Mouse (Mus musculus) intestine, embryonic 16.5 days (tissue): ENCODE measurements around the gene Olfr1062. TPM values are rescaled to one million over a fixed set of nuclear protein-coding genes. Genes with fewer than 3 reads are reported as not detected.
A peak's percentile ranks its signal among the peaks of the same experiment; 100 is the strongest.
"Not testable (repeated sequence)": the region's sequence is repeated elsewhere in the genome, so short reads cannot be mapped to it uniquely, and the experiment has no call there.

ENCODE experiments used
- ATAC-seq: fragments of 200-750 bp; cut with Nextera tagmentation; 2 replicates; pipeline ENCODE4 v1.8.0; 2017; ENCODE audit warnings: moderate TSS enrichment, moderate library complexity
- H3K27ac ChIP-seq: fragments of 300-500 bp; sonication (generic); 2 replicates; pipeline ENCODE4 v1.5.1; 2014; ENCODE audit warnings: mild to moderate bottlenecking, low read length
- H3K27me3 ChIP-seq: fragments of 300-500 bp; sonication (generic); replicated peaks from 2 replicates; pipeline ENCODE4 v1.6.1; 2014; ENCODE audit warnings: low read length, control low read depth, mixed read lengths; ENCODE audit not compliant: control insufficient read depth, insufficient read depth
- H3K36me3 ChIP-seq: fragments of 300-500 bp; sonication (generic); 2 replicates; pipeline ENCODE4 v1.6.1; 2014; ENCODE audit warnings: low read length, control low read depth; ENCODE audit not compliant: control insufficient read depth, insufficient read depth
- H3K4me1 ChIP-seq: fragments of 300-500 bp; sonication (generic); 2 replicates; pipeline ENCODE4 v1.6.1; 2014; ENCODE audit warnings: low read length, control low read depth, mixed read lengths; ENCODE audit not compliant: control insufficient read depth, insufficient read depth
- H3K4me2 ChIP-seq: fragments of 300-500 bp; sonication (generic); 2 replicates; pipeline ENCODE4 v1.6.1; 2014; ENCODE audit warnings: low read depth, low read length, control low read depth
- H3K4me3 ChIP-seq: fragments of 300-500 bp; sonication (generic); 2 replicates; pipeline ENCODE4 v1.5.1; 2014; ENCODE audit warnings: mild to moderate bottlenecking, low read length
- H3K9ac ChIP-seq: fragments of 300-500 bp; sonication (generic); 2 replicates; pipeline ENCODE4 v1.6.1; 2014; ENCODE audit warnings: low read depth, low read length
- H3K9me3 ChIP-seq: fragments of 300-500 bp; sonication (generic); 2 replicates; pipeline ENCODE4 v1.6.1; 2016; ENCODE audit warnings: low read length, control low read depth; ENCODE audit not compliant: control insufficient read depth
- WGBS: fragments of 180-500 bp; shearing (Covaris S2); extraction: QIAGEN DNeasy Blood & Tissue Kit; methylation state at CpG from one replicate; pipeline ENCODE4 v1.1.7; 2014; 5-methylcytosine and 5-hydroxymethylcytosine counted together
- polyA plus RNA-seq: library from polyadenylated mRNA; unstranded; fragments of >200 nt; fragmentation: Nextera tagmentation; extraction: Ambion mirVana; gene quantifications from 2 replicates; pipeline ENCODE4 v1.2.1, GENCODE M21; 2015

The Olfr1062 gene
- not detected in 2 replicates for polyA plus RNA-seq

GRCm38 (mm10) chr2:86426649-86427048 is at the start of gene Olfr1062:
Gene Olfr1062, minus strand, starts transcription at chr2:86426749.
- not testable (repeated sequence) for H3K27ac ChIP-seq, ATAC-seq, H3K4me2 ChIP-seq, H3K4me3 ChIP-seq, H3K4me1 ChIP-seq, H3K36me3 ChIP-seq, H3K9ac ChIP-seq, H3K27me3 ChIP-seq, H3K9me3 ChIP-seq

DNA sequence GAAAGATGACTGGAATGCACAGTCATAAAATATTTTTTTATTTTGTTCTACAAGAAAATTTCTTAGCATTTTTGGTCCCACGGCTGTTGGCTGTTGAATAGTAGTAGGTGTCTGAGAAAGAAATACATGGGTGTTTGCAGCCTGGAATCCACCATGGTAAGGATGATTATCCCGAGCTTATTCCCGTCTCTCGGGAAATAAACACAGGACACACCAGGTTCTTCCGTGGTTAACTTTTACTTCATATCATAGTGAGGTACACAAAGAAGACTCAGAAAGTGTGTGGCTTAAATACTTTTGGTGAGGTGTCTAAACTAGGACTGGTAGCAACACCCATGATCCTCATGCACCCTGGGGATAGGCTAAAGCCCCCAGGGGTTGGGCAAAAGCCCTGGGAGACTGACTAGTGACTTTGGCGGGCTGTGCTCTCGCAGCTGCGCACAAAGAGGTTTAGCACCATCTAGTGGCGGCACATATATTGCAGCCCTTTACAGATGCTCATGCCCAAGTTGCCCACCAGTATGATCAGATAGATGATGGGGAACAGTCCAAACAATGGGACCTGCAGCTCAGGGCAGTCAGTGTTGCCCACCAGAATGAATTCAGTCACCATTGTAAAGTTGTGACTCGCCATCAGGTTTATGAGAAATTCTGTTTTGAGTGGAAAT is 38.0 kb upstream of the Olfr1062 start:
- Histone ChIP-seq H3K36me3 (no peaks in the 10 kb centered on the region), H3K4me2 (0 out of 2 replicates have a peak overlapping the region, but pooled peaks have one; percentile 32), H3K4me1 (no peaks in the 10 kb centered on the region), H3K4me3 (no peak overlapping the region), H3K9me3 (no peaks in the 10 kb centered on the region), H3K27me3 (no peaks in the 10 kb centered on the region), H3K9ac (no peak overlapping the region), H3K27ac (no peak overlapping the region)
- no peak for ATAC-seq
- 33% methylated on average over 10 of the region's 10 CpGs for WGBS

DNA sequence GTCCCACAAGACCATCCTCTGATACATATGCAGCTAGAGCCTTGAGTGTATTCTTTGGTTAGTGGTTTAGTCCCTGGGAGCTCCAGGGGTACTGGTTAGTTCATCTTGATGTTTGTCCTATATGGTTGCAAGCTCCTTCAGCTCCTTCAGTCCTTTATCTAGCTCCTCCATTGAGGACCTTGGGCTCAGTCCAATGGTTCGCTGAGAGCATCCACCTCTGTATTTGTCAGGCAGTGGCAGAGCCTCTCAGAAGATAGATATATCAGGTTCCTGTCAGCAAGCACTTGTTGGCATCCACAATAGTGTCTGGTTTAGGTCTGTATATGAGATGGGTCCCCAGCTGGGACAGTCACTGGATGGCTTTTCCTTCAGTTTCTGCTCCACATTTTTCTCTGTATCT is 33.9 kb upstream of the Olfr1062 start:
- H3K27me3 ChIP-seq = no peaks in the 10 kb centered on the region
- no peaks in the 10 kb centered on the region for H3K4me1 ChIP-seq
- no peak overlapping the region for H3K27ac ChIP-seq
- no peak overlapping the region for H3K4me3 ChIP-seq
- H3K9ac ChIP-seq = no peak overlapping the region
- no peaks in the 10 kb centered on the region for H3K9me3 ChIP-seq
- no peaks in the 10 kb centered on the region for H3K36me3 ChIP-seq
- no peak overlapping the region for H3K4me2 ChIP-seq
- 74% methylated on average over 1 of the region's 1 CpGs for WGBS
- no peak for ATAC-seq

- 86% methylated on average over 1 of the region's 1 CpGs for WGBS
- ATAC-seq = no peak
- no peaks in the 10 kb centered on the region for H3K9me3 ChIP-seq
- H3K4me2 ChIP-seq = no peak within 1 kb of the TSS
- no peaks in the 10 kb centered on the region for H3K36me3 ChIP-seq
- H3K27me3 ChIP-seq = no peaks in the 10 kb centered on the region
- H3K4me1 ChIP-seq = no peaks in the 10 kb centered on the region
- H3K9ac ChIP-seq = no peak within 1 kb of the TSS
- H3K4me3 ChIP-seq = no peak within 1 kb of the TSS
- no peak within 1 kb of the TSS for H3K27ac ChIP-seq
These were observed 29.6 kb upstream of the Olfr1062 start, which contains the start of gene Olfr1066 for GRCm38 (mm10) chr2:86456169-86456568. Gene Olfr1066, minus strand, starts transcription at chr2:86456269.

GRCm38 (mm10) chr2:86450491-86450890 is 23.9 kb upstream of the Olfr1062 start, which contains the start of gene Olfr1065:
Gene Olfr1065, minus strand, starts transcription at chr2:86450591.
- not testable (repeated sequence) for H3K9ac ChIP-seq, ATAC-seq, H3K4me1 ChIP-seq, H3K36me3 ChIP-seq, H3K9me3 ChIP-seq, H3K4me3 ChIP-seq, H3K27me3 ChIP-seq, H3K27ac ChIP-seq, H3K4me2 ChIP-seq
- no CpG with 5 or more reads among the region's 1 CpGs for WGBS

DNA sequence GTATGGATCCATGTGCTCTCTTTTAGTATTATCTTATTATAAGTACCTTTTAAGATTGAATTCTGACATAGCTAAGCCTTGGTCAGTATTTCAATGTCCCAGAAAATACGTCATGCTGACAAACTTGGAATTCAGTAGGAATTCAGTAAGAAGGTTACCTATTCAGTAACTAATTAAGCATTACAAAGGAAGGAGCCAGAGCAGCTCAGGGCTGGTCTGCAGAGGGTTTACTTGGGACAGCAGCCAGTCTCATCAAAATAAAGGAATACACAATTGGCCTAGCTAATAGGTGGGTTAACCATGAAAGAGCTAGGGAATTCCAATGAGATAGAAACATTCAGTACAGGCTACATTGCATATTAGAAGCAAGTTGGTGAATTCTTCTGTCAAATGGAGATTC is 15.6 kb upstream of the Olfr1062 start:
- ATAC-seq, H3K27ac ChIP-seq, H3K4me3 ChIP-seq, H3K4me1 ChIP-seq, H3K27me3 ChIP-seq, H3K36me3 ChIP-seq, H3K4me2 ChIP-seq, H3K9ac ChIP-seq, H3K9me3 ChIP-seq: not testable (repeated sequence)
- WGBS = 76% methylated on average over 1 of the region's 1 CpGs

DNA sequence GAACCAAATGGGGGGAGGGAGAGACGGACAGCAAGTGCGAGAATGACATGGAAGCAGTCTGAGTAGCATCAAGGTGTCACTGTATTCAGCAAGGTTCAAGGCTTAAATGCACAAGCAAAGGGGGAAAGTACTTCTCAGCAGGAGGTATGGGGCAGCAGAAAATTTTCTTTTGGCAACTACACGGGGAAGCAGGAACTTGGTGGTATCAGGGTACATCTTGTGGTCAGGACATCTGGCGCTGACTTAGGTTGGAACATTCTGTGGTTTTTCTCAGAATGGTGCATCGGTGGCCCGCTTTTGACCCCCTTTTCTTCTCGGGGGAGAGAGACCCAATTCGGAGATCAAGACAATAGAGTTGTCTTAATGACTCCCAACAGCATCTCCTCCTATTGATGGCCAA is 2.0 kb upstream of the Olfr1062 start:
- not testable (repeated sequence) for H3K4me3 ChIP-seq, ATAC-seq, H3K9ac ChIP-seq, H3K4me1 ChIP-seq, H3K4me2 ChIP-seq, H3K27ac ChIP-seq, H3K36me3 ChIP-seq, H3K9me3 ChIP-seq, H3K27me3 ChIP-seq
- WGBS = 90% methylated on average over 8 of the region's 8 CpGs

- H3K27me3 ChIP-seq = no peaks in the 10 kb centered on the region
- H3K9me3 ChIP-seq = no peaks in the 10 kb centered on the region
- H3K4me1 ChIP-seq = no peaks in the 10 kb centered on the region
- no peak within 1 kb of the TSS for H3K4me2 ChIP-seq
- H3K4me3 ChIP-seq = no peak within 1 kb of the TSS
- H3K27ac ChIP-seq = no peak within 1 kb of the TSS
- H3K36me3 ChIP-seq = no peaks in the 10 kb centered on the region
- ATAC-seq = no peak
- H3K9ac ChIP-seq = no peak within 1 kb of the TSS
- WGBS = 74% methylated on average over 1 of the region's 1 CpGs
These were observed 12.6 kb downstream of the Olfr1062 start, which contains the start of gene Olfr1061 for GRCm38 (mm10) chr2:86413950-86414349. Gene Olfr1061, minus strand, starts transcription at chr2:86414050.

DNA sequence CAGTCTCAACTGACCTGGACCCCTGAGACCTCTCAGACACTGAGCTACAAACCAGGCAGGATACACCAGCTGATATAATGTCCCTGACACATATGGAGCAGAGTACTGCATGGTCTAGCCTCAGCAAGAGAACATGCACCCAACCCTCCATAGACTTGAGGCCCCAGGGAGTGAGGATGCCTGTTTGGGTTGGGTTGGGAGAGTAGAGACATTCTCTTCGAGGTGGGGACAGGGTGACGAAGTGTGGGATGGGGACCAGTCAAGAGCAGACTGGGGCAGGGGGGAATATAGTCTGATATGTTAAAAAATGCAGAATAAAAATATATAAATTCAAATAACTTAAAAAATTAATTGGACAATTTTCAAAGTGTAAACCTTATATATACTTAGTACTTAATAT is 31.4 kb downstream of the Olfr1062 start:
- Histone ChIP-seq H3K4me3 (no peak overlapping the region), H3K27me3 (no peaks in the 10 kb centered on the region), H3K4me1 (no peaks in the 10 kb centered on the region), H3K4me2 (no peak overlapping the region), H3K9ac (no peak overlapping the region), H3K9me3 (no peaks in the 10 kb centered on the region), H3K36me3 (no peaks in the 10 kb centered on the region), H3K27ac (no peak overlapping the region)
- WGBS = 80% methylated on average over 2 of the region's 2 CpGs
- no peak for ATAC-seq

GRCm38 (mm10) chr2:86388461-86388860 is 38.1 kb downstream of the Olfr1062 start, which contains the start of gene Olfr1058:
Gene Olfr1058, minus strand, starts transcription at chr2:86388561.
- ATAC-seq = not testable (repeated sequence)

More at GRCm38 (mm10) chr2:86388461-86388860, 38.1 kb downstream of the Olfr1062 start, which contains the start of gene Olfr1058:
- not testable (repeated sequence) for H3K4me2 ChIP-seq, H3K27ac ChIP-seq, H3K9me3 ChIP-seq, H3K36me3 ChIP-seq, H3K9ac ChIP-seq, H3K27me3 ChIP-seq, H3K4me3 ChIP-seq, H3K4me1 ChIP-seq
